Mouse (Mus musculus) embryo, embryonic 9.5 days (tissue): ENCODE results near the gene Pald1.

Experiments used
- DNase-seq: peaks from one replicate; pipeline ENCODE4 v3.0.0-alpha.2; 2017; ENCODE audit errors: extremely low spot score

The Pald1 gene

GRCm38 (mm10) chr10:61281115-61281514 is 102.2 kb downstream of the Pald1 start:
- no peak for DNase-seq

- no peak for DNase-seq
These were observed 105.2 kb downstream of the Pald1 start for GRCm38 (mm10) chr10:61277918-61278674.

GRCm38 (mm10) chr10:61277051-61277450 is 106.3 kb downstream of the Pald1 start:
- no peak for DNase-seq

GRCm38 (mm10) chr10:61275669-61276110 is 107.6 kb downstream of the Pald1 start:
- peak; percentile 55 for DNase-seq

GRCm38 (mm10) chr10:61274532-61274931 is 108.8 kb downstream of the Pald1 start:
- DNase-seq = no peak

- no peak for DNase-seq
These were observed 109.5 kb downstream of the Pald1 start for GRCm38 (mm10) chr10:61273844-61274215.

- DNase-seq = peak; percentile 63
These were observed 110.1 kb downstream of the Pald1 start, which contains the start of gene Adamts14 for GRCm38 (mm10) chr10:61273081-61273843. Gene Adamts14 (minus strand): TSS chr10:61273438.

GRCm38 (mm10) chr10:61272631-61273030 is 110.7 kb downstream of the Pald1 start:
- DNase-seq = no peak

- no peak for DNase-seq
These were observed 111.2 kb downstream of the Pald1 start for GRCm38 (mm10) chr10:61272089-61272626.
